Mouse (Mus musculus): Measurements from ENCODE around the gene 1810010D01Rik. TPM values are rescaled to one million over a fixed set of nuclear protein-coding genes. Genes with fewer than 3 reads are reported as not detected.

1810010D01Rik gene
- polyA plus RNA-seq, 1 experiment from 2014 or later, result 0.33 TPM

DNA sequence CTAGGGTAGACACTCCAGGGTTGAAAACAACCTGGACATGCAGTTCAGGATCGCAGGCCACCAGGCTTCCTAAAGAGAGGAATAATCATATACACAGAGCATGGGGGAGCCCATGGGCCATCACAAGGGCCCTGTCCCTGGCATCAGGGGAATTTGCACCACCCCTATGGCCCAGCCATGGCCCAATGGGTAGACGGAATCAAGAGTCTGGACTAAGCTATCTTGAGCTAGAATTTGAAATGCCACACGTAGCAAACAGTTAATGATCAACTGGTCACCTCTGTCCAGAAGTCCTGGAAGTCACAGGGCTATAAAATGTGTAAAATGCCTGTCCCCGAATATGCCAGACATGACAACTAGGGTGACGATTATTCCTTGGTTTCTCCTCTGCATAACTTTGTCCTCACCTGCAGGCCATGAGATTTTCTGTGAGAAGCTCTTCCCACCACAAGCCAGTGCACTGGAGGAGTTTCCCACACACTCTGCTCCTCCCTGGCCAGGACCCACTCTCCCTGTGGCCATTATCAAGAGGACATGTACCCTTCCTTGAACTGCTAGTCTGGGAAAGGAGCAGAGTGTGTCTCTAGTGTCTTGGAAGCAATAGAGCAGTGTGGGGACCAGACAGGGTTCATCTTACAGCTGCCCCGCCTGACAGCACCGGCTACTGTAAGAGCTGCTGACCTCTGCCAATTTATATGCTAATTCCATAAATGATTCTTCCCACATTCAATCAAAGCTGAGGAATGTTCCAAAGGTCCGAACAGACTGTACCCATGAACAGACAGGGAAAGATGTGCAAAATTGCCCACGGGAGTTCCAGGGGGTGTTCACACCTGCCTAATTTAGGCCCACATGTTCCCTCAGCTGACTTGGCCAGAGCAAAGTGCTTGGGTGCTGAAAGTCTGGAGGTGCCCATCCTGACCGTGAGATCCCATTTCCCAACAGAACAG, 27.2 kb upstream of the 1810010D01Rik start:
- H3K9me3 ChIP-seq (ENCODE audit: control insufficient read depth), result no peaks in the 10 kb centered on the region
- ATAC-seq, result no peak
- H3K27me3 ChIP-seq (replicated peaks; ENCODE audit: control insufficient read depth, insufficient read depth, low read length), result no peaks in the 10 kb centered on the region
- H3K4me2 ChIP-seq (replicated peaks; ENCODE audit: low read depth), result no peak overlapping the region
- whole genome bisulfite sequencing, result 54% methylated on average over 10 of the region's 10 CpGs
- H3K4me1 ChIP-seq (replicated peaks; ENCODE audit: control insufficient read depth, insufficient read depth, low read length), result 0 out of 2 replicates have a peak, but pooled peaks cover 7% of the 10 kb centered on the region
- no peaks in the 10 kb centered on the region for H3K36me3 ChIP-seq (ENCODE audit: control insufficient read depth, insufficient read depth)
- no peak overlapping the region for H3K27ac ChIP-seq (ENCODE audit: low read depth, low read length)
- TF ChIP-seq CTCF (IDR thresholded peaks at IDR 0.05; ENCODE audit: low read depth), result no peak
- H3K9ac ChIP-seq (ENCODE audit: low read depth, low read length), result no peak overlapping the region
- no peak overlapping the region for H3K4me3 ChIP-seq (ENCODE audit: low read depth, low read length)

DNA sequence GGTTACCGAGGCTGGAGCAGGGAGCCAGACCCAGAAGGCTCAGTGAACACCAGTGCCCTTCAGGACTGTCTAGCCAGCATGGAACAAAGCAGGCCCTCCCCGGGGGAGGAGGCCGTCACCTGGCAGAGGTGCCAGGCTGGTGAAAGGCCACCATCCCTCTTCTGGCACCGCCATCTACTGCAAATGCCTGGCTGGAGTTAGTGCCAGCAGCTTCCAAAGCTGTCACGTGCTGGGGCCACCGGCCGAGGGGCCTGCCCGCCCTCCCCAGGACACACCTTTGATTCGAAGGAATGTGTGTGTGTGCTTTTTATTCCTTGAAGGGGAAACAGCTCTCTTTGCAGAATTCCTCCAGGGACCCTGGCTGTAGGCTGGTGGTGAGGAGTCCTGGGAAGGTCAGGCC, 23.7 kb upstream of the 1810010D01Rik start:
- no peaks in the 10 kb centered on the region for H3K9me3 ChIP-seq (ENCODE audit: control insufficient read depth)
- ATAC-seq, result no peak
- 56% methylated on average over 9 of the region's 9 CpGs for WGBS
- H3K4me3 ChIP-seq (ENCODE audit: low read depth, low read length), result no peak overlapping the region
- no peak overlapping the region for H3K27ac ChIP-seq (ENCODE audit: low read depth, low read length)
- H3K4me1 ChIP-seq (replicated peaks; ENCODE audit: control insufficient read depth, insufficient read depth, low read length), result 0 out of 2 replicates have a peak, but pooled peaks cover 7% of the 10 kb centered on the region
- no peak for TF ChIP-seq CTCF (IDR thresholded peaks at IDR 0.05; ENCODE audit: low read depth)
- H3K27me3 ChIP-seq (replicated peaks; ENCODE audit: control insufficient read depth, insufficient read depth, low read length), result no peaks in the 10 kb centered on the region
- no peak overlapping the region for H3K4me2 ChIP-seq (replicated peaks; ENCODE audit: low read depth)
- no peaks in the 10 kb centered on the region for H3K36me3 ChIP-seq (ENCODE audit: control insufficient read depth, insufficient read depth)
- no peak overlapping the region for H3K9ac ChIP-seq (ENCODE audit: low read depth, low read length)

DNA sequence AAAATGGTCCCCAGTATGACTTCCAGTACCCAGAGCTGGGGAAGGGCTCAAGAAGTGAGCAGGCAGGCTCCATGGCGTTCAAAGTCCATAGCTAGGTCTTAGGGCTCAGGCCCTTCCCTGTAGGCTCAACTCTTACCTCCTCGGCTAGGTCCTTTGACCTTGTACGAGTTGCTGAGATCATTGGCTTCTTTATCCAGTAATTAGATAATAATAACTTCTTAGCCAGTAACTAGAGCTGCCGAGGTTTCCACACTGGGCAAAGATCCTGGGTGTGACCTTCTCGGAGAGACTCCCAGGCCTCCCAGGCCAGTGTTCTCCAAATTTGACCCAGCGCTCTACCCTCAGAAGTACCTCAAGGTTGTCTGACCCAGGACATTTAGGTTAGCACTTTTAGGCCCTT, 18.7 kb upstream of the 1810010D01Rik start:
- WGBS, result 61% methylated on average over 6 of the region's 6 CpGs
- Histone ChIP-seq H3K4me3 (ENCODE audit: low read depth, low read length) (no peak overlapping the region), H3K9ac (ENCODE audit: low read depth, low read length) (no peak overlapping the region), H3K27ac (ENCODE audit: low read depth, low read length) (no peak overlapping the region), H3K4me1 (replicated peaks; ENCODE audit: control insufficient read depth, insufficient read depth, low read length) (peaks cover 8% of the 10 kb centered on the region), H3K4me2 (replicated peaks; ENCODE audit: low read depth) (no peak overlapping the region), H3K9me3 (ENCODE audit: control insufficient read depth) (no peaks in the 10 kb centered on the region), H3K27me3 (replicated peaks; ENCODE audit: control insufficient read depth, insufficient read depth, low read length) (no peaks in the 10 kb centered on the region), H3K36me3 (ENCODE audit: control insufficient read depth, insufficient read depth) (no peaks in the 10 kb centered on the region)
- ATAC-seq, result no peak
- TF ChIP-seq CTCF (IDR thresholded peaks at IDR 0.05; ENCODE audit: low read depth), result no peak

DNA sequence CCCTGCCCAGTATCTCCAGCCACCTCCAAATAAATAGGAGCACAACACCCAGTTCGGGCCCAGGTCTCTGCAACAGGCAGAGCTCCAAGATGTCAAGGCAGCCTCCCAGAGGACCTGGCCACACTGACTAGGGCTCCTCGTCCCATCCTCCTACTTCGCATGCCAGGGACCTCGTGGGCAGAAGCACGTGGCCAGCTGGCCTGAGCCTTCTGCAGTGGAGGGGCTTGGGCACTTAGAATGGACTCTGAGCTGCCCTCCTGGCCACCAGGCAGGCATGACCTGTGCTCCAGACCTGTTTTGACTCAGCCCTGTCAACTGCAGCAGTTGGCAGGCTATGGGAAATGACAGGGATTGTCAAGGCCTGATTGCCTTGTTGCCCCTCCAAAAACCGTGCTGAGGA, 17.7 kb upstream of the 1810010D01Rik start:
- Histone ChIP-seq H3K27ac (ENCODE audit: low read depth, low read length) (no peak overlapping the region), H3K9me3 (ENCODE audit: control insufficient read depth) (no peaks in the 10 kb centered on the region), H3K4me1 (replicated peaks; ENCODE audit: control insufficient read depth, insufficient read depth, low read length) (peaks cover 5% of the 10 kb centered on the region), H3K36me3 (ENCODE audit: control insufficient read depth, insufficient read depth) (no peaks in the 10 kb centered on the region), H3K4me3 (ENCODE audit: low read depth, low read length) (no peak overlapping the region), H3K4me2 (replicated peaks; ENCODE audit: low read depth) (no peak overlapping the region), H3K27me3 (replicated peaks; ENCODE audit: control insufficient read depth, insufficient read depth, low read length) (no peaks in the 10 kb centered on the region), H3K9ac (ENCODE audit: low read depth, low read length) (no peak overlapping the region)
- ATAC-seq, result no peak
- 84% methylated on average over 6 of the region's 6 CpGs for WGBS
- TF ChIP-seq CTCF (IDR thresholded peaks at IDR 0.05; ENCODE audit: low read depth), result no peak

DNA sequence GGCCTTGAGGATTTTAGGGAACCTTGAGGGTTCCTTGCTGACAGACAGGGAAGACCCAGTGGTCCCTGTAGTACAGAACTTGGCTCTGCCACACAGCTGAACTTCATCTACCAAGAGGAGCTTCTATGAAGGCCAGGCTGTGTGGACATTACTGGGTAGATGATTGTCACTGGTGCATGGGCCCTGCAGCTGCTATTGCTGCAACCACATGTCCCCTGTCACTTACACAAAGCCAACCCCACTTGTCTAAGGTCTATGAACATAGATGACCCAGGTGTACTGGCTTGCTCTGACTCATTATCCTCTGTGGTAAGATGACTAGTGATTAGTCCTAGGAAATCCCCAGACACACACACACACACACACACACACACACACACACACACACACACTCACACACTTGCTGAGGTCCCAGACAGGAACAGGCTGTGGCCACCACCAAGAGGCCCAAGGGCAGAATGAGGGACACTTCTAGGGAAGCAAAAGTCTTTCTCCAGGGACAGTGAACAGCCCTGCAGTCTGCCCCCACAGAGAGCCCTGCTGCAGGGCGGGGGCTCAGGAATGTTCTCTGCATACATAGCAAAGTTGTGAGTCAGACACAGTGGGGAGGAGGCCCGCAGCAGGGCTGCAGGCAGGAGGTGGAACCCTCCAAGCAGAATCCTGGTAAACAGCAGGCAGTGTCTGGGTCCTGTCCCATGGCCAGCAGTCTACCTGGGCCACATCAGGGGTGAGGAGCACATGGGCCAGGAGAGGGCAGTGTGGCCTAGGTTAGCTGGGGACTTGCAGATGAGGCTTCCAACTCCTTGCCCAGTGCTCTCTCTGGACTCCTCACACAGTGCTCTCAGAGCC, 14.1 kb upstream of the 1810010D01Rik start:
- Histone ChIP-seq H3K9ac (ENCODE audit: low read depth, low read length) (no peak overlapping the region), H3K4me2 (replicated peaks; ENCODE audit: low read depth) (no peak overlapping the region), H3K4me1 (replicated peaks; ENCODE audit: control insufficient read depth, insufficient read depth, low read length) (peaks cover 5% of the 10 kb centered on the region), H3K4me3 (ENCODE audit: low read depth, low read length) (no peak overlapping the region), H3K27me3 (replicated peaks; ENCODE audit: control insufficient read depth, insufficient read depth, low read length) (no peaks in the 10 kb centered on the region), H3K27ac (ENCODE audit: low read depth, low read length) (peak overlapping the region; percentile 46; the same call in 1 of the 2 replicates), H3K9me3 (ENCODE audit: control insufficient read depth) (no peaks in the 10 kb centered on the region), H3K36me3 (ENCODE audit: control insufficient read depth, insufficient read depth) (no peaks in the 10 kb centered on the region)
- peak; percentile 91 for ATAC-seq
- WGBS, result 8% methylated on average over 2 of the region's 2 CpGs
- peak; percentile 73 for TF ChIP-seq CTCF (IDR thresholded peaks at IDR 0.05; ENCODE audit: low read depth)

DNA sequence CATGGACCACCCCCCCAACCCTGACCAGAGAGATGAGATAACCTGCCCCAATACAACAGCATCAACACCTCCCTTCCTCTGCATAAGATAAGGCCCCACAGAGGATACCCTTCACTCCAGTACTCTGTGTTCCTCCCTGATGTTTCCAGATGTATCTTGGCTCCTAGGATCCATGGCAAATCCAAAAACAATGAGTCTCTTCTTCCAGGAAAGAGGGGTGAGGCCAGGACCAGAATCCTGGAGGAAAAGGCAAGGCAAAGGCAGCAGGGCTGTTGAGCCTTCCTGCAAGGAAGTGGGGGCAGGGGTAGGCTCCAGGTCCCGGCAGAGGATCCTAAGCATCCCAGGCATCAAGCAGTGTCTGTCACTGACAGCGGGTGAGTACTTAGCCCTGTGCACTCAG, 13.4 kb upstream of the 1810010D01Rik start:
- H3K4me2 ChIP-seq (replicated peaks; ENCODE audit: low read depth), result no peak overlapping the region
- no peak for TF ChIP-seq CTCF (IDR thresholded peaks at IDR 0.05; ENCODE audit: low read depth)
- no peak for ATAC-seq
- H3K36me3 ChIP-seq (ENCODE audit: control insufficient read depth, insufficient read depth), result no peaks in the 10 kb centered on the region
- WGBS, result 47% methylated on average over 2 of the region's 2 CpGs
- no peaks in the 10 kb centered on the region for H3K27me3 ChIP-seq (replicated peaks; ENCODE audit: control insufficient read depth, insufficient read depth, low read length)
- no peak overlapping the region for H3K4me3 ChIP-seq (ENCODE audit: low read depth, low read length)
- no peaks in the 10 kb centered on the region for H3K9me3 ChIP-seq (ENCODE audit: control insufficient read depth)
- H3K9ac ChIP-seq (ENCODE audit: low read depth, low read length), result no peak overlapping the region
- H3K27ac ChIP-seq (ENCODE audit: low read depth, low read length), result 0 out of 2 replicates have a peak overlapping the region, but pooled peaks have one; percentile 11
- H3K4me1 ChIP-seq (replicated peaks; ENCODE audit: control insufficient read depth, insufficient read depth, low read length), result peaks cover 5% of the 10 kb centered on the region
